In genomic region chr11:49933811-49934210, GRCm38 (mm10) we compare ENCODE assay signal across 22 mouse cellular contexts. TPM values are rescaled to one million over a fixed set of nuclear protein-coding genes. Genes with fewer than 3 reads are reported as not detected.
DNase-seq lines count a peak whose midpoint lies in the region; ATAC-seq and TF ChIP-seq lines count a peak whose summit lies in the region.
"Had no signal": no experiment of that assay in that cellular context is flagged by ENCODE, and none has a peak within 500 bp of the region (broad histone marks: within the 10 kb centered on the region; RNA-seq: fewer than 3 reads in every experiment).

No protein-coding gene starts in this region.

- TF ChIP-seq CTCF in testis, adult 2 months (IDR thresholded peaks at IDR 0.05; ENCODE audit: control insufficient read depth, insufficient read depth, insufficient replicate concordance, low read depth, low read length): no peak

- 74% methylated on average over 1 of the region's 1 CpGs for WGBS in hindbrain, embryonic 10.5 days
- WGBS in hindbrain, embryonic 16.5 days: 70% methylated on average over 1 of the region's 1 CpGs
- 68% methylated on average over 1 of the region's 1 CpGs for WGBS in hindbrain, embryonic 13.5 days
- WGBS in limb, embryonic 10.5 days: 87% methylated on average over 1 of the region's 1 CpGs

- peak overlapping the region; percentile 62 for H3K27ac ChIP-seq in hindbrain, embryonic 10.5 days
- no peak overlapping the region for H3K27ac ChIP-seq in hindbrain, embryonic 16.5 days (ENCODE audit: low read depth, low read length)
- peak overlapping the region; percentile 26; the same call in 1 of the 2 replicates for H3K27ac ChIP-seq in testis, adult 2 months (ENCODE audit: control insufficient read depth, insufficient read depth, low read depth, low read length)
- peak overlapping the region; percentile 30; the same call in 1 of the 2 replicates for H3K27ac ChIP-seq in hindbrain, embryonic 13.5 days
- no peak overlapping the region for H3K27ac ChIP-seq in limb, embryonic 10.5 days
- H3K27ac ChIP-seq: embryonic facial prominence, embryonic 13.5 days; kidney, postnatal 0 days had no signal

- no peak overlapping the region for H3K4me3 ChIP-seq in hindbrain, embryonic 10.5 days
- no peak overlapping the region for H3K4me3 ChIP-seq in hindbrain, embryonic 16.5 days (ENCODE audit: low read length)
- H3K4me3 ChIP-seq in testis, adult 2 months (ENCODE audit: control insufficient read depth, low read depth, low read length): no peak overlapping the region
- no peak overlapping the region for H3K4me3 ChIP-seq in hindbrain, embryonic 13.5 days
- no peak overlapping the region for H3K4me3 ChIP-seq in limb, embryonic 10.5 days
- H3K4me3 ChIP-seq: embryonic facial prominence, embryonic 13.5 days; heart, embryonic 13.5 days had no signal

- no peaks in the 10 kb centered on the region for H3K9me3 ChIP-seq in hindbrain, embryonic 10.5 days
- no peaks in the 10 kb centered on the region for H3K9me3 ChIP-seq in hindbrain, embryonic 16.5 days (ENCODE audit: control insufficient read depth, low read length)
- H3K9me3 ChIP-seq in hindbrain, embryonic 13.5 days: no peaks in the 10 kb centered on the region
- no peaks in the 10 kb centered on the region for H3K9me3 ChIP-seq in limb, embryonic 10.5 days (replicated peaks)
- H3K9me3 ChIP-seq: embryonic facial prominence, embryonic 13.5 days; heart, embryonic 13.5 days had no signal

- no peaks in the 10 kb centered on the region for H3K36me3 ChIP-seq in hindbrain, embryonic 10.5 days
- no peaks in the 10 kb centered on the region for H3K36me3 ChIP-seq in hindbrain, embryonic 16.5 days (ENCODE audit: control insufficient read depth, insufficient read depth, low read length)
- H3K36me3 ChIP-seq in testis, adult 2 months (ENCODE audit: control insufficient read depth, insufficient read depth, low read length): no peaks in the 10 kb centered on the region
- no peaks in the 10 kb centered on the region for H3K36me3 ChIP-seq in hindbrain, embryonic 13.5 days
- no peaks in the 10 kb centered on the region for H3K36me3 ChIP-seq in limb, embryonic 10.5 days
- H3K36me3 ChIP-seq: embryonic facial prominence, embryonic 13.5 days; heart, embryonic 13.5 days had no signal

- DNase-seq in hindbrain, embryonic 10.5 days (ENCODE audit: low spot score): no peak
- no peak for DNase-seq in testis, postnatal 10 days (ENCODE audit: low spot score)
- no peak for DNase-seq in B cell, adult 2 months
- no peak for DNase-seq in limb, embryonic 10.5 days (ENCODE audit: low spot score)
- DNase-seq: adrenal gland, adult 8-10 months; embryo, embryonic 11 days; gastrocnemius, postnatal 14 days; liver, postnatal 0 days; retina, postnatal 1 day; spleen, adult 18-20 months; thymus, postnatal 36 days had no signal

- no peak for ATAC-seq in hindbrain, embryonic 16.5 days
- no peak for ATAC-seq in hindbrain, embryonic 13.5 days (ENCODE audit: low FRiP score)
- ATAC-seq: activated CD4-positive, CD25-positive, alpha-beta regulatory T cell, adult 4 months; forebrain, embryonic 14.5 days; intestine, postnatal 0 days; liver, postnatal 0 days had no signal

- peaks cover 53% of the 10 kb centered on the region for H3K4me1 ChIP-seq in hindbrain, embryonic 10.5 days (replicated peaks)
- H3K4me1 ChIP-seq in hindbrain, embryonic 16.5 days (ENCODE audit: control insufficient read depth, insufficient read depth, low read depth, low read length): peaks cover 17% of the 10 kb centered on the region
- peaks cover 5% of the 10 kb centered on the region for H3K4me1 ChIP-seq in testis, adult 2 months (ENCODE audit: control insufficient read depth, insufficient read depth, low read length)
- peaks cover 46% of the 10 kb centered on the region for H3K4me1 ChIP-seq in hindbrain, embryonic 13.5 days (replicated peaks)
- H3K4me1 ChIP-seq in limb, embryonic 10.5 days: peaks cover 28% of the 10 kb centered on the region
- H3K4me1 ChIP-seq: embryonic facial prominence, embryonic 13.5 days had no signal

- no peak overlapping the region for H3K9ac ChIP-seq in hindbrain, embryonic 16.5 days (ENCODE audit: low read depth, low read length)
- no peak overlapping the region for H3K9ac ChIP-seq in hindbrain, embryonic 13.5 days
- H3K9ac ChIP-seq: embryonic facial prominence, embryonic 13.5 days; heart, embryonic 13.5 days; liver, postnatal 0 days had no signal

- H3K27me3 ChIP-seq in hindbrain, embryonic 10.5 days (ENCODE audit: insufficient read depth, poor library complexity, severe bottlenecking): no peaks in the 10 kb centered on the region
- no peaks in the 10 kb centered on the region for H3K27me3 ChIP-seq in hindbrain, embryonic 16.5 days (replicated peaks; ENCODE audit: control insufficient read depth, insufficient read depth, low read length)
- H3K27me3 ChIP-seq in testis, adult 2 months (ENCODE audit: control insufficient read depth, insufficient read depth, low read length): no peaks in the 10 kb centered on the region
- H3K27me3 ChIP-seq in hindbrain, embryonic 13.5 days: peaks cover 4% of the 10 kb centered on the region; the same call in 1 of the 2 replicates
- H3K27me3 ChIP-seq in limb, embryonic 10.5 days (ENCODE audit: low read depth, poor library complexity, severe bottlenecking): 0 out of 2 replicates have a peak, but pooled peaks cover 10% of the 10 kb centered on the region
- H3K27me3 ChIP-seq: embryonic facial prominence, embryonic 13.5 days had no signal

- H3K4me2 ChIP-seq in hindbrain, embryonic 16.5 days (ENCODE audit: low read length): no peak overlapping the region
- H3K4me2 ChIP-seq in hindbrain, embryonic 13.5 days: no peak overlapping the region
- H3K4me2 ChIP-seq: embryonic facial prominence, embryonic 13.5 days; heart, embryonic 13.5 days; liver, embryonic 11.5 days; midbrain, embryonic 11.5 days had no signal

- TF ChIP-seq POLR2A in testis, adult 2 months (IDR thresholded peaks at IDR 0.05; ENCODE audit: control insufficient read depth, low read depth, low read length): no peak

RNA-seq across cellular contexts. Expression of gene Rasgef1c, which starts 32.2 kb away (rescaled TPM):
- 1.5 and 3.7 TPM in 2 replicates for polyA plus RNA-seq in hindbrain, embryonic 10.5 days (2016; fragmentation: Nextera tagmentation; extraction: Ambion mirVana)
- 34.7 and 36.5 TPM in 2 replicates for polyA plus RNA-seq in hindbrain, embryonic 16.5 days (2015; fragmentation: Nextera tagmentation; extraction: Ambion mirVana)
- polyA plus RNA-seq in testis, adult 2 months (2012; rRNA removed): 0.69 and 0.93 TPM in 2 replicates
- 14.4 and 16.5 TPM in 2 replicates for polyA plus RNA-seq in hindbrain, embryonic 13.5 days (2015; fragmentation: Nextera tagmentation; extraction: Ambion mirVana)
- 0.15 TPM in 1 of 2 replicates, not detected in the other for polyA plus RNA-seq in limb, embryonic 10.5 days (2016; fragmentation: Nextera tagmentation; extraction: Ambion mirVana)
- polyA plus RNA-seq: heart, embryonic 13.5 days; liver, embryonic 11.5 days; liver, postnatal 0 days had no signal

Comparison
In these comparisons a context has a peak if more than half of its experiments do, and no peak if none do; other contexts are left out.
1. H3K27ac ChIP-seq: peak in hindbrain, embryonic 10.5 days (single experiment), testis, adult 2 months (single experiment) and hindbrain, embryonic 13.5 days (single experiment); none in hindbrain, embryonic 16.5 days (single experiment) and limb, embryonic 10.5 days (single experiment).